Mouse (Mus musculus) forebrain, embryonic 14.5 days (tissue): ENCODE measurements around the gene Csnk2a1. TPM values are rescaled to one million over a fixed set of nuclear protein-coding genes. Genes with fewer than 3 reads are reported as not detected.

Experiments
- ATAC-seq: fragments of 200-750 bp; cut with Nextera tagmentation; 2 replicates; pipeline ENCODE4 v1.8.0; 2017; ENCODE audit warnings: mild to moderate bottlenecking, moderate library complexity
- DNase-seq: peaks from one replicate; pipeline ENCODE4 v3.0.0-alpha.2; 2015; ENCODE audit warnings: low spot score
- H3K27ac ChIP-seq: fragments of 300-500 bp; sonication (generic); 2 replicates; pipeline ENCODE4 v1.5.1; 2014; ENCODE audit warnings: low read depth, mild to moderate bottlenecking, control low read depth, low read length, moderate library complexity
- H3K27me3 ChIP-seq: fragments of 300-500 bp; sonication (generic); replicated peaks from 2 replicates; pipeline ENCODE4 v1.6.1; 2014; ENCODE audit warnings: low read length, control low read depth, mixed read lengths; ENCODE audit not compliant: control insufficient read depth, insufficient read depth
- H3K36me3 ChIP-seq: fragments of 300-500 bp; sonication (generic); 2 replicates; pipeline ENCODE4 v1.6.1; 2014; ENCODE audit warnings: low read length, control low read depth; ENCODE audit not compliant: control insufficient read depth, insufficient read depth
- H3K4me1 ChIP-seq: fragments of 300-500 bp; sonication (generic); 2 replicates; pipeline ENCODE4 v1.6.1; 2014; ENCODE audit warnings: antibody characterized with exemption, low read length, control low read depth; ENCODE audit not compliant: control insufficient read depth, insufficient read depth
- H3K4me2 ChIP-seq: fragments of 300-500 bp; sonication (generic); 2 replicates; pipeline ENCODE4 v1.6.1; 2014; ENCODE audit warnings: mild to moderate bottlenecking, control low read depth, low read length
- H3K4me3 ChIP-seq: fragments of 300-500 bp; sonication (generic); 2 replicates; pipeline ENCODE4 v1.5.1; 2014; ENCODE audit warnings: low read depth, low read length, control low read depth
- H3K9ac ChIP-seq: fragments of 300-500 bp; sonication (generic); 2 replicates; pipeline ENCODE4 v1.6.1; 2014; ENCODE audit warnings: mild to moderate bottlenecking, low read length, control low read depth, moderate library complexity
- H3K9me3 ChIP-seq: fragments of 300-500 bp; sonication (generic); replicated peaks from 2 replicates; pipeline ENCODE4 v1.6.1; 2016; ENCODE audit warnings: low read length, control low read depth, mixed read lengths; ENCODE audit not compliant: control insufficient read depth
- WGBS: fragments of 180-500 bp; shearing (Covaris S2); extraction: QIAGEN DNeasy Blood & Tissue Kit; methylation state at CpG from one replicate; pipeline ENCODE4 v1.1.7; 2014; 5-methylcytosine and 5-hydroxymethylcytosine counted together
- polyA plus RNA-seq: library from polyadenylated mRNA; unstranded; fragments of >200 nt; fragmentation: Nextera tagmentation; extraction: Ambion mirVana; gene quantifications from 2 replicates; pipeline ENCODE4 v1.2.1, GENCODE M21; 2014

Gene Csnk2a1
- polyA plus RNA-seq, 1 experiment from 2014 or later: 168 TPM

DNA sequence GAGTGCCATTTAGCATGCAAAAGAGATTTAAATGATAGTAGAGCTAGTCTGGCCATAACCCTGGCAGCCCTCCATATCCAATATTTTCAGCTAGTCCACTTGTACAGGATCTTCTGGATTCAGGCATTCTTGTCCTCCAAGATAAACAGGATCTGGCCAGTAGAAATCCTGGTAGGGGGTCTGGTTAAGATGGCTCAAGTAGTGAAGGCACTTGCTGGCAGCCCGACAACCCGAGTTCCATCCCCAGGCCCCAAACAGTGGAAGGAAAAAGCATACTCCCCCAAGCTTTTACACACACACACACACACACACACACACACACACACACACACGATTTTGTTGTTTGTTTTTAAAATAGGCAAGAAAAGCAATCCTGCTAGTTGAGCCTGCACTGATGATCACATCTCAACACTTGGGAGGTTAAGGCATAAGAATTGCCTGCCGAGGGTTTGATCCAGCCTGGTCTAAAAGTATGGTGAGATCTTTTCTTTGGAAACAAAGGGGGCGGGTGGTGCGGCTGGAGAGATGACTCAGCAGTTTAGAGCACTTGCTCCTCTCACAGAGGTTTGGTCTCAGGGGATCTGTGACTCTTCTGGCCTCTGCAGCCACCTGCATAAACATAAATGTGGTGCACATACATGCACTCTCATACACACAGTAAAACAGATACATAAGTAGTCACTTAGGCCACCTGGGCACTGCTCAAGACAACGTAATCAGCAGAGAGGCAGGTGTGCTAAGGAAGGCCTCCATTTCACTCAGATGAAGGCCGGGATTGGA, 2.9 kb upstream of the Csnk2a1 start:
- no peak for ATAC-seq
- Histone ChIP-seq H3K36me3 (no peaks in the 10 kb centered on the region), H3K27me3 (no peaks in the 10 kb centered on the region), H3K4me1 (peaks cover 11% of the 10 kb centered on the region), H3K9ac (no peak overlapping the region), H3K4me2 (no peak overlapping the region), H3K27ac (no peak overlapping the region), H3K4me3 (no peak overlapping the region), H3K9me3 (no peaks in the 10 kb centered on the region)
- WGBS: 57% methylated on average over 8 of the region's 8 CpGs
- no peak for DNase-seq

DNA sequence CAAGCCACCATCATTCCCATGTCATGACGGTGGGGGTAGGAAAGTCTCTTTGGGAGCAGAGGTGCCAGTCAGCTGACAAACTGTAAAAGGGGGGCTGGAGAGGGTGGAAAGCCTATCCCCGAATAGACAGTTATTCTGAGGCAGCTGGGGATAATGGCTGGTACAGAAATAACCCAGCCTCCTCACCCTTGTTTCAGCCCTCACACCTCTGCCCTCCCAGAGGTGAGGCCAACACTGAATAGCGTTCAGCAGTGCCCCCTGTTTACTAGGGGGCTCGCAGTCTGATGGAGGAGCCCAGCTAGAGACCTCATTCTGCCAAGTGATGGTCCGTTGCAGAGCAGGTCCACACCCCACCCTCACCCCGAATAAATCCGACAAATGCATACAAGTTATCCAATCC, 1.1 kb upstream of the Csnk2a1 start:
- Histone ChIP-seq H3K27me3 (no peaks in the 10 kb centered on the region), H3K4me3 (no peak overlapping the region), H3K9me3 (no peaks in the 10 kb centered on the region), H3K27ac (no peak overlapping the region), H3K36me3 (no peaks in the 10 kb centered on the region), H3K4me1 (peaks cover 11% of the 10 kb centered on the region), H3K9ac (no peak overlapping the region), H3K4me2 (no peak overlapping the region)
- 75% methylated on average over 7 of the region's 7 CpGs for WGBS
- no peak for ATAC-seq
- DNase-seq: no peak

DNA sequence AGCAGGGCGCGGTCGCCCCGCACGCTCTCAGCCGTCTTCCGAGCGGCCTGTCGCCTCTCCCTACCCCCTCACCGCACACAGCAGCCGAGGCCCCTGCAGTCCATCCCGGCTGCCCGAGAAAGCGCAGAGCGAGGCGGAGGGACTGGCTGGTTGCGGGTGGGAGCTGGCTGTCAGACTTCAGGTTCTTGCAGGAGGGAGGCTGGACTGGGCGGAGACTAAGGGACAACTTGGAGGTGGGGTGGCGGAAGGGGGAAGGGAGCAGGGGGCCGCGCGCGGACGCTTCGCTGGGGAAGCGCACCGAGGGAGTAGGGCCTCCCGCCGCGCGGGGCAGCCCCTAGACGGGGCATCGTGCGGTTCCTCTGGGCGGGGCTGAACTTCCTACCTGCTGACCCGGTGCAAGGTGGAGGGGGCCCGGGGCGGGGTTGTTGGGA, 427 bp downstream of the Csnk2a1 start:
- Histone ChIP-seq H3K27ac (peak overlapping the region; percentile 95), H3K27me3 (no peaks in the 10 kb centered on the region), H3K4me1 (peaks cover 11% of the 10 kb centered on the region), H3K9ac (peak overlapping the region; percentile 96), H3K9me3 (no peaks in the 10 kb centered on the region), H3K36me3 (no peaks in the 10 kb centered on the region), H3K4me2 (peak overlapping the region; percentile 57), H3K4me3 (peak overlapping the region; percentile 72)
- ATAC-seq (peak; percentile 82), DNase-seq (peak; percentile 64)
- under 1% methylated on average over 38 of the region's 38 CpGs for WGBS

DNA sequence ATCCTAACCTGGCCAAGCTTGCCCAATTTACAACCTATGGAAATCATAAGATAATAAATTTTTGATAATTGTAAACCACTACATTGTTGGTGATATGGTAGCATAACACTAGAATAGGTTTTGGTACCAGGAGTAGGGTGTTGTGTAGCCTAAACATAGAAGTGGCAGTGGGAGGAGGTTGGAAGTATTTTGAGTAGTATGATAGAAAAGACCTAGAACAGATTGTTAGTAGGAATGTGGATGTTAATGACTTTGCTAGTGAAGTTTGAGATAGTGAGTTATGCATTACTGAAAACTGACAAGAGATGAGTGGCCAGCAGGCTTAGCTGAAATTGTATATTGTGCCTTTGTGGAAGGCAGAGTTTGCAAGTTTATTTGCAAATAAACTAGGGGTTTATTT, 3.4 kb downstream of the Csnk2a1 start:
- no peaks in the 10 kb centered on the region for H3K27me3 ChIP-seq
- 0 out of 2 replicates have a peak, but pooled peaks cover 3% of the 10 kb centered on the region for H3K36me3 ChIP-seq
- H3K4me2 ChIP-seq: no peak overlapping the region
- no peak for ATAC-seq
- peaks cover 11% of the 10 kb centered on the region for H3K4me1 ChIP-seq
- H3K27ac ChIP-seq: no peak overlapping the region
- no peak overlapping the region for H3K9ac ChIP-seq
- no peaks in the 10 kb centered on the region for H3K9me3 ChIP-seq
- no peak overlapping the region for H3K4me3 ChIP-seq
- no peak for DNase-seq

DNA sequence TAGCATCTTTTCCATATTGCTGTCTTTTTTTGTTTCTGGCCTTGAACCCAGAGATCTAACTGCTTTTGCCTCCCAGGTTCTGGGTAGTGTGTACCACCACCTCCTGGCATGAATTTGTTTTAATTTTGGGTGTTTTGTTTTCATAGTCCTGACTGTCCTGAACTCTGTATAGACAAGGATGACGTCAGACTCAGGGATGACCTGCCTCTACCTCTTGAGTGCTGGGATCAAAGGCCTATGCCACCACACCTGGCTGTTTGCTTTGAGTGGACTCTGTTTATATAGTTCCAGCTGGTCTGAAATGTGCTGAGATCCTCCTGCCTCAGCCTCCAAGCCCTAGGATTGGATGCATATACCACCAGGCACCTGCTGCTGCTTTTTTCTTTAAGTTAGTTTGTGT, 11.3 kb downstream of the Csnk2a1 start:
- no peaks in the 10 kb centered on the region; the same call in 1 of the 2 replicates for H3K9me3 ChIP-seq
- DNase-seq (no peak), ATAC-seq (no peak)
- H3K4me3 ChIP-seq: no peak overlapping the region
- H3K9ac ChIP-seq: no peak overlapping the region
- H3K27ac ChIP-seq: no peak overlapping the region
- no peaks in the 10 kb centered on the region for H3K4me1 ChIP-seq
- H3K4me2 ChIP-seq: no peak overlapping the region
- peaks cover 23% of the 10 kb centered on the region for H3K36me3 ChIP-seq
- WGBS: 96% methylated on average over 1 of the region's 1 CpGs
- H3K27me3 ChIP-seq: no peaks in the 10 kb centered on the region

DNA sequence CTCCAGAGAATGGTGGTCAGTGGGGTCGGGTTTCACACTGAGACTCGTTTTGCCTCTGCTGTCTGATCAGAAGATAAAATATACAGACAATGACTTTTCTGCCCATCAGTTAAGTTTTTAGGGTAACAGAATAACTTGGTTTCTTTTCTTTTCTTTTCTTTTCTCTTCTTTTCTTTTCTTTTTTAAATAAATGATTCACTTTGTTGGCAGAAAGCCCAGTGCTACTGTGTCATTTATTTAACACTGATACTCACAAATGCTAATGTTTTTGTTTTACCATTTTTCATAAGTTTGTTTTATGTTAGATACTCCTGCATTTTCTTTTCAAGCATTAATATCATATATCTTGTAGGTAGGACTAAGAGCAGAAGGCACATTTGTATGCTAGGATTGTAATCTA, 13.9 kb downstream of the Csnk2a1 start:
- WGBS: 58% methylated on average over 2 of the region's 2 CpGs

DNA sequence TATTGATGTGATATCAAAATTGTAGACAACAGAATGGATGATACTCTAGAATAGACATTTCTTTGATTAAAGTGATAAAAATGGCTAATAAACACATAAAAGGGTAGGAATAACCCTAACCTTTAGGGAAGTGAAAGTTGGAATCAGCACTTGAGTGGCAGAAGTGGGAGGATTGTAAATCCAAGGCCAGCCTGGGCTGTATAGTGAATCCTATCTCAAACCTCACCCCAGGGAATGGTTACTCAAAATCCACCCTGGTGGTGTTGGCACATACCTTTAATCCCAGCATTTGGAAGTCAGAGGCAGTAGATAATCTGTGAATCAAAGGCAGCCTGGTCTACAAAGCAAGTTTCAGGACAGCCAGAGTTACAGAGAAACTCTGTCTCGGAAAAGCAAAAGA, 20.6 kb downstream of the Csnk2a1 start:
- Histone ChIP-seq H3K4me2 (no peak overlapping the region), H3K9me3 (no peaks in the 10 kb centered on the region), H3K27ac (no peak overlapping the region), H3K36me3 (peaks cover 15% of the 10 kb centered on the region), H3K27me3 (no peaks in the 10 kb centered on the region), H3K4me1 (no peaks in the 10 kb centered on the region), H3K9ac (no peak overlapping the region), H3K4me3 (no peak overlapping the region)
- no peak for ATAC-seq
- no peak for DNase-seq
- 88% methylated on average over 1 of the region's 1 CpGs for WGBS

More for the DNA sequence above, 13.9 kb downstream of the Csnk2a1 start:
- Histone ChIP-seq H3K4me2 (no peak overlapping the region), H3K4me1 (no peaks in the 10 kb centered on the region), H3K9me3 (no peaks in the 10 kb centered on the region; the same call in 1 of the 2 replicates), H3K27ac (no peak overlapping the region), H3K36me3 (peaks cover 23% of the 10 kb centered on the region), H3K4me3 (no peak overlapping the region), H3K27me3 (no peaks in the 10 kb centered on the region), H3K9ac (no peak overlapping the region)
- ATAC-seq: no peak
- no peak for DNase-seq

DNA sequence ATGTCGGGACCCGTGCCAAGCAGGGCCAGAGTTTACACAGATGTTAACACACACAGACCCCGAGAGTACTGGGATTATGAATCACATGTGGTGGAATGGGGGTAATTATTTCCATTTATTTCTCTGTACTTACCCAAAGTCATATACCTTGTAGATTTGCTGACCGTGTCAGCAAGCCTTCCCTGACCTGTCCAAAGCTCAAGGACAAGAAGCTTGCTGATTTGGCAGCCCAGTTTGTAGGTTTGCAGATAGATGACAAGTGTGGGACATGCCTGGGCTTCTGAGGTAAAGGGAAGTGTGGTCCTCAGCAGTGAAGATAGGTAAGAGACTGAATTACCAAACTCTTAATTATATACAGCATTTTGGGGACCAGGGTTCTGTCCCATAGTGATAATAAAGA, 23.9 kb downstream of the Csnk2a1 start:
- H3K4me2 ChIP-seq: no peak overlapping the region
- H3K4me3 ChIP-seq: no peak overlapping the region
- no peaks in the 10 kb centered on the region for H3K4me1 ChIP-seq
- H3K27ac ChIP-seq: no peak overlapping the region
- peaks cover 38% of the 10 kb centered on the region for H3K36me3 ChIP-seq
- H3K9me3 ChIP-seq: no peaks in the 10 kb centered on the region
- no peak for ATAC-seq
- no peaks in the 10 kb centered on the region for H3K27me3 ChIP-seq
- 81% methylated on average over 2 of the region's 4 CpGs for WGBS
- no peak overlapping the region for H3K9ac ChIP-seq
- no peak for DNase-seq

DNA sequence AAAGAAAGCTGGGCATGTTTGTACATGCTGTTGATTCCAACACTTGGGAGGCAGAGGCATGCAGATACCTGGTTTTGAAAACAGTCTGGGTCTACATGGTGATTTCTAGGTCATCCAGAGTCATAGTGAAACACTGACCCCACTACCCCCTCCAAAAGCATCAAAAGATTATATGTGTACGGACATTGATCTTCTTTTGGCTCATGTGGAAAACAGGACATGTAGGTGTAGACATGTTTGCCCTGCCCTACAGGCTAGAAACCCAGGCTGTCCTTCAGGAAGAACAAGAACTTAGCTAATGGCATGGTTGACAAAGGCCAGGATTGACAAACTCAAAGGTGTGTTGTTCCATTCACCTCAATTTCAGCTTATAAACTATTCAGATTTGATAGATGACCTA, 33.1 kb downstream of the Csnk2a1 start:
- no peak for DNase-seq
- Histone ChIP-seq H3K9ac (no peak overlapping the region), H3K27ac (no peak overlapping the region), H3K36me3 (peaks cover 73% of the 10 kb centered on the region), H3K4me1 (no peaks in the 10 kb centered on the region), H3K4me2 (no peak overlapping the region), H3K27me3 (no peaks in the 10 kb centered on the region), H3K4me3 (no peak overlapping the region), H3K9me3 (no peaks in the 10 kb centered on the region)
- 96% methylated on average over 1 of the region's 1 CpGs for WGBS
- ATAC-seq: no peak
